Mouse (Mus musculus): Measurements from ENCODE around the gene Cstf3. TPM values are rescaled to one million over a fixed set of nuclear protein-coding genes. Genes with fewer than 3 reads are reported as not detected.
"Not testable (repeated sequence)": the region's sequence is repeated elsewhere in the genome, so short reads cannot be mapped to it uniquely, and the experiment has no call there.

The Cstf3 gene
- polyA plus RNA-seq (2016; fragmentation: Nextera tagmentation; extraction: Ambion mirVana), result 100 and 107 TPM in 2 replicates

DNA sequence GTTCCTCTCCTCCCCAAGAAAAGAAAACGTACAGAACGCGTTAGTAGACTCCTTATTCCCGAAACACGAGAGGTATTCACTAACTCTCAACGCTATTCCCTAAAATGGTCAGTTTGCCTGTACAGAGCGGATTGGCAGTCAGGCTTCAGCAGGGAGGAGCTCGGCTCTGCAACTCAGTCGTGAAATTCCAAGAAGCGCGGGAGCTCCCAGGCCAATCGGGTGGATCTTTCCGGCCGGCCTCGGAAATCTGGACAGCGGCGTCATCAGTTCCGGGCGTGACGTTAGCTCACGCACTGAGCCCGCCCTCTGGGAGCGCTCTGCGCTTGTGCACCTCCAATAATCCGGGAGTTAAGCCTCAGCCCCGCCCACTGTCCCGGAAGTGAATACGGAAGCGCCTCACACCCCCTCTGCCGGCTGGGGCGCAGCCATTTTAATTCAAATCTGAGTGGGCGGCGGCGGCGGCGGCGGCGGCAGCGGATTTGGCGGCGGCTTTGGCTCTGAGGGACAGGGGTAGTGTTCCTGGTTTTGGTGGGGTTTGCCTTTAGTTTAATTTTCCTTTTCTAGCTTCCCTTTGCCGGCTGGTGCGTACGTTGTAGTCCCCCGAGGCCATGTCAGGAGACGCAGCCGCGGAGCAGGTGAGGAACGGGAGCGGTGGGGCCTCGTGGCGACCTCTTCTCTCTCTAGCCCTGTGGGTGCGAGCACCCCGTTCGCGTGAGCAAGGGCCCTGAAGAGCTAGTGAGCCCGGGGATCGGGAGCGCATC is at the start of gene Cstf3:
TSS of gene Cstf3 (plus strand) at position 456 of the 761 bp plus-strand sequence.
- Histone ChIP-seq H3K9me3 (no peaks in the 10 kb centered on the region), H3K27ac (peak within 1 kb of the TSS; percentile 87), H3K4me2 (peak within 1 kb of the TSS; percentile 70), H3K27me3 (no peaks in the 10 kb centered on the region), H3K36me3 (no peaks in the 10 kb centered on the region), H3K4me1 (replicated peaks) (peaks cover 8% of the 10 kb centered on the region), H3K4me3 (replicated peaks) (peak within 1 kb of the TSS; percentile 88), H3K9ac (replicated peaks) (peak within 1 kb of the TSS; percentile 91)
- under 1% methylated on average over 59 of the region's 59 CpGs for WGBS
- ATAC-seq (ENCODE audit: insufficient number of reproducible peaks, insufficient read depth, low FRiP score, low TSS enrichment, low read depth), result peak; percentile 99

DNA sequence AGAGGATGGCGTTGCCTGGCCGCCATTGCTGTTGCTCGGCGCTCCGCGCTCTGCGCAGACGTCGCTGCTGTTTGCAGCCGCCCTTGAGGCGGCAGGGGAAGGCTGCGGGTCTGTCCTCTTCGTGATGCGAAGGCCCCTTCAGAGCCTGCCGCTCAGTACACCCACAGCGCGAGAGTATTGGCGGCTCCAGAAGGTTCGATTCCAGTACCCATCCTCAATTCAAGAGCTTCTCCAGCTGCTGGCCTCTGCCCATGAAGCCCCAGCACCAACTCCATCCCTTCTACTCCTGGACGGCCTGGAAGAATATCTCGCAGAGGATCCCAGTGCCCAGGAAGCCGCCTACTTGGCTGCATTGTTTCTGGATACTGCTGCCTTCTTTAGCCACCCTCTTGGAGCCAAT is 33.6 kb upstream of the Cstf3 start:
- not testable (repeated sequence) for H3K9ac ChIP-seq (replicated peaks); H3K4me1 ChIP-seq (replicated peaks); H3K27me3 ChIP-seq; ATAC-seq (ENCODE audit: insufficient number of reproducible peaks, insufficient read depth, low FRiP score, low TSS enrichment, low read depth); H3K4me3 ChIP-seq (replicated peaks); H3K36me3 ChIP-seq; H3K4me2 ChIP-seq; H3K9me3 ChIP-seq; H3K27ac ChIP-seq
- 90% methylated on average over 22 of the region's 22 CpGs for WGBS

DNA sequence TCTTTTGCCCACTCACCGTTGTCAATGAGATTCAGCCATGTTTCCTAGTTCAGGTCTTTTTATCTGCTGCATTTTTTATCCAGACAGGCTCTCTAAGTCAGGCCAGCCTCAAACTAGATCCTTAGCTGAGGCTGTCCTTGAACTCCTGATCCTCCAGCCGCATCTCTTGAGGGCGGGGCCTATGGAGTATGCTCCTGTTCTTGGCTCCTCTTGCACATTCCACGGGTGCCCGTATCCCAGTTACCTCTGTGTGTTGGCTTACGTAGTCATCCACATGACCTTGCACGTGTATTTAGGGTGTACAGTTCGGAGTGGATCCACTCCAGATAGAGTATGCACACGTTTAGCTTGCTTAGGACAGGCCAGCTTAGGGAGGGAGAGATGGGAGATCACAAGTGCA is 32.6 kb upstream of the Cstf3 start:
- Histone ChIP-seq H3K27ac (no peak overlapping the region), H3K4me1 (replicated peaks) (no peaks in the 10 kb centered on the region), H3K4me3 (replicated peaks) (no peak overlapping the region), H3K27me3 (no peaks in the 10 kb centered on the region), H3K9me3 (no peaks in the 10 kb centered on the region), H3K4me2 (no peak overlapping the region), H3K9ac (replicated peaks) (no peak overlapping the region), H3K36me3 (no peaks in the 10 kb centered on the region)
- WGBS, result 92% methylated on average over 9 of the region's 9 CpGs
- no peak; the same call in 1 of the 2 replicates for ATAC-seq (ENCODE audit: insufficient number of reproducible peaks, insufficient read depth, low FRiP score, low TSS enrichment, low read depth)

DNA sequence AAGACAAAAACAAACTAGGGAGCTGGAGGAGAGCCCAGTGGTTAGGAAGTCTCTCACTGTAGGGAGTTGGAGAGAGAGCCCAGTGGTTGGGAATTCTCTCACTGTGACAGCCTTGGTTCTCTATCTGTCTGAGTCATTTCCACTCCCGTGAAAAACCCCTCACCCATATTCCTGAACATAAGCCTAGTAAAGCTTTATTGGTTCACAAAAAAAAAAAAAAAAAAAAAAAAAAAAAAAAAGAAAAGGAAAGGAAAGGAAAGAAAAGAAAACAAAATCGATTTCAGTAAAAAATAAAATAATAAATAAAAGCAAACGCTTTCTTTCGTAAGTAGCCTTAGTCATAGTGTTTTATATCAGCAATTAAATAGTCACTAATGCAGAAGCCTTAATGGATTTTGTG is 32.0 kb upstream of the Cstf3 start:
- Histone ChIP-seq H3K4me3 (replicated peaks) (no peak overlapping the region), H3K4me1 (replicated peaks) (no peaks in the 10 kb centered on the region), H3K27ac (no peak overlapping the region), H3K4me2 (no peak overlapping the region), H3K27me3 (no peaks in the 10 kb centered on the region), H3K36me3 (no peaks in the 10 kb centered on the region), H3K9me3 (no peaks in the 10 kb centered on the region), H3K9ac (replicated peaks) (no peak overlapping the region)
- 73% methylated on average over 4 of the region's 4 CpGs for WGBS
- ATAC-seq (ENCODE audit: insufficient number of reproducible peaks, insufficient read depth, low FRiP score, low TSS enrichment, low read depth), result no peak

DNA sequence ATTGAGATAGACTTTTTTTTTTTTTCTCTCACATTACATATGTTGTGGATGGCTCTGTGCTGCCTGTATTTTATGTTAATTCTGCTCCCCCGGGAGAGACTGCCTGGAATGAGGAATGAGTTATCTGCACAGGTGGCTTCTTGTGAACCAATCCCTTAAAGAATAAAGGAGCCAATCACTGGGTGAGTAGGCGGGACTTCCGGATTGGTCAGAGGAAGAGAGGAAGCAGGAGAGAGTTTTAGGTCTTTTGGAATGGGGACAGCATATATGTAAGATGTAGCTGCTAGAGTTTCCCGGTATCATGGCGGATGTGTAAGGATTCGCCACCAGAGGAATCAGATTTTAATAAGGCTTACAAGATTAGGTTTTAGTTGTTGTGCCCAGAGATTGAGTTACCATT is 31.4 kb upstream of the Cstf3 start:
- Histone ChIP-seq H3K4me2 (no peak overlapping the region), H3K4me1 (replicated peaks) (no peaks in the 10 kb centered on the region), H3K27ac (no peak overlapping the region), H3K36me3 (no peaks in the 10 kb centered on the region), H3K27me3 (no peaks in the 10 kb centered on the region), H3K9me3 (no peaks in the 10 kb centered on the region), H3K9ac (replicated peaks) (no peak overlapping the region), H3K4me3 (replicated peaks) (no peak overlapping the region)
- WGBS, result 69% methylated on average over 6 of the region's 6 CpGs
- no peak for ATAC-seq (ENCODE audit: insufficient number of reproducible peaks, insufficient read depth, low FRiP score, low TSS enrichment, low read depth)

DNA sequence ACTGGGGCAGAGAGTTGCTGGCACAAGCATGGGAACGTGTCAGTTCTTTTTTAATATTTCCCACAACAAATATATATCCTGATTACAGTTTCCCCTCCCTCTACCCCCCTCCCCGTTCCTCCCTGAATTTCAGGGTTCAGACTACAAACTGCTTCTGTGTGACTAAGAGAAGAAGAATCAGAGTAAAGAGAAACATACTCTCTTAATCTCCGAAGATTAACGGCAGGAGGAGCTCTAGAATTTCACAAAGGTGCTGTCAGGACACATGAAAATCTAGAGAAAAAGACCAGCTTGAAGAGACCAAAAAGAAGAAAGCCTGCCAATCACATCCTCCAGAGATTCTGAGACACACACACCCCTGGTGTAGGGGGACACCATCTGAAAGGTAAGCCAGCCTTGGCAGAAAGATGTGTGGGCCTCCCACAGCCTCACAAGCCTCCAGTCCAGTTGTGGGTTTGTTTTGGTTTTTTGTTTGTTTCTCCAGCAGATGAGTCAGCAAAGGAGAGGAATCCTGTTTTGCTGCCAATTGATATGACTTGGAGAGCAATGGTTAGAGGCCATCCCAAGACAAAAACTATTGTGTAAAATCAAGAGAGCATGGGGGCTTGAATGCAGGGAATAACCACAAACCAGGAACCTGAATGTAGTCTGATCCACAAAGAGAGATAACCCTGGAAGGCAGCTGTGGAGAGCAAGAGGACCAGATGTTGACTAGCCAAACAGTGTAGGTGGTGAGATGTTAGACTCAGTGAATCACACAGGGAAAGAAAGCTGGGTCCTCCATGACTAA is 30.5 kb upstream of the Cstf3 start:
- H3K4me1 ChIP-seq (replicated peaks), result no peaks in the 10 kb centered on the region
- no peaks in the 10 kb centered on the region for H3K27me3 ChIP-seq
- H3K27ac ChIP-seq, result no peak overlapping the region
- no peaks in the 10 kb centered on the region for H3K36me3 ChIP-seq
- H3K4me3 ChIP-seq (replicated peaks), result no peak overlapping the region
- no peak for ATAC-seq (ENCODE audit: insufficient number of reproducible peaks, insufficient read depth, low FRiP score, low TSS enrichment, low read depth)
- no peak overlapping the region for H3K9ac ChIP-seq (replicated peaks)
- H3K4me2 ChIP-seq, result no peak overlapping the region
- WGBS, result 87% methylated on average over 4 of the region's 4 CpGs
- no peaks in the 10 kb centered on the region for H3K9me3 ChIP-seq

DNA sequence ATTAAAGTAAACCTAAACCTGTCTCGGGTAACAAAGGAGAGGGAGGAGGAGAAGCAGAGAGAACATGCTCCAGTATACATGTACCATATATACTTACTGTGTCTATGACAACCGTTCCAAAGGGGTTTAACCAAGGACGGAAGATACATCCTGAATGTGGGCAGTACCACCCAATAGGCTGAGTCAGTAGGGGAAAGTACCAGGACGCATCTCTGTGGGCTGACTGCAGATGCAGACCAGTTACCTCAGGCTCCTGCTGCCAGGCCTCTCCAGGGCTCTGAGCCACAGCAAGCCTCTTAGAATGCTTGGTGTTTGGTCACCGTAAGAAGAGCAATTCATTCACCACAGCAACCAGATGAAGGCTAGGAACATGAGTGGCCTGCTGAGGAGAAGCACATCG is 28.9 kb upstream of the Cstf3 start:
- no peaks in the 10 kb centered on the region for H3K9me3 ChIP-seq
- H3K4me1 ChIP-seq (replicated peaks), result no peaks in the 10 kb centered on the region
- no peaks in the 10 kb centered on the region for H3K36me3 ChIP-seq
- 88% methylated on average over 6 of the region's 6 CpGs for WGBS
- ATAC-seq (ENCODE audit: insufficient number of reproducible peaks, insufficient read depth, low FRiP score, low TSS enrichment, low read depth), result no peak
- no peak overlapping the region for H3K4me3 ChIP-seq (replicated peaks)
- H3K27me3 ChIP-seq, result no peaks in the 10 kb centered on the region
- H3K27ac ChIP-seq, result no peak overlapping the region
- no peak overlapping the region for H3K9ac ChIP-seq (replicated peaks)
- H3K4me2 ChIP-seq, result no peak overlapping the region

DNA sequence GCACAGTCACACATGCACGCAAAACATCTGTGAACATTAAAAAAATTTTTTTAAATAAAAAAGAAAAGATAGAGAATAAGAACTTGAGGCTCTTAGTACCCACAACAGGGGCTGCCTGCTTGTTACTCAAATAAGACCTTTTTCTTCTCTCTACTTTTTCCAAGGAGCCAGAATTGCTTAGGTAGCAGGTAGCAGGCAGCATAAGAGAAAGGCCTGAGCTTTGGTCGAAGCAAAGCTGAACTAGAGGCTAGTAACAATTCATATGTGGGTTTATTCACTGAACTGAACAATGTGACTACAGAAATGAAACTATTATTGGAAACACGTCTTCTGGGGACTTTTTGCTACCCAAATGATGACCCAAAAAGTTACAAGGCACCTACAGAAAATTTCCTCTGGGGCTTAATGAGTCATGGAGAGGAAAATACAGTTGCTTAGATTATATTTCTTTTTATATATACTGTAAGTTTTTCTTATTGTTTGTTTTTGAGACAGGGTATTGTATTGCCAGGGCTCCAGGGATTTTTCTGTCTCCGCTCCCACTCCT is 28.3 kb upstream of the Cstf3 start:
- Histone ChIP-seq H3K4me3 (replicated peaks) (no peak overlapping the region), H3K36me3 (no peaks in the 10 kb centered on the region), H3K9ac (replicated peaks) (no peak overlapping the region), H3K4me2 (no peak overlapping the region), H3K27me3 (no peaks in the 10 kb centered on the region), H3K27ac (no peak overlapping the region), H3K4me1 (replicated peaks) (no peaks in the 10 kb centered on the region), H3K9me3 (no peaks in the 10 kb centered on the region)
- WGBS, result 83% methylated on average over 4 of the region's 4 CpGs
- no peak for ATAC-seq (ENCODE audit: insufficient number of reproducible peaks, insufficient read depth, low FRiP score, low TSS enrichment, low read depth)

DNA sequence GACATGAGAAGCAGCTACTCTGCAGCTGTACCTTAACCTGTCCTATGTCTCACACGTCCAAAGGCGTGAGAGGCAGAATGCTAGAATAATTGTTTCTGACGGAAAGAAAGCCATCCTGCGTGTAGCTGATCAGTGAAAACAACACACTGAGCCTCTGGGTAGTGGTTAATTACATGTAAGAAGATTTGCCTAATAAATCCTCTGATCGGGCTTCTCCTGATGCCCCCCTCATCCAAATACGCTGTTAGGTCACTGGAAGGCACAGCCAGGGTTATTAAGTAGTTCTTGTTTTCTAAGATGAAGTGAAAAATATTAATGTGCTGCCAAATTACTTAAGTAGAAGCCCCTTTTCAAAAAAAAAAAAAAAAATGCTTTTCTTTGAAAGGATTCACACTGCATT is 18.3 kb upstream of the Cstf3 start:
- 0 out of 2 replicates have a peak, but pooled peaks cover 4% of the 10 kb centered on the region for H3K9me3 ChIP-seq
- H3K4me1 ChIP-seq (replicated peaks), result no peaks in the 10 kb centered on the region
- H3K4me2 ChIP-seq, result no peak overlapping the region
- H3K27me3 ChIP-seq, result no peaks in the 10 kb centered on the region
- H3K9ac ChIP-seq (replicated peaks), result no peak overlapping the region
- H3K27ac ChIP-seq, result no peak overlapping the region
- ATAC-seq (ENCODE audit: insufficient number of reproducible peaks, insufficient read depth, low FRiP score, low TSS enrichment, low read depth), result no peak
- 75% methylated on average over 6 of the region's 6 CpGs for WGBS
- H3K36me3 ChIP-seq, result no peaks in the 10 kb centered on the region
- no peak overlapping the region for H3K4me3 ChIP-seq (replicated peaks)

DNA sequence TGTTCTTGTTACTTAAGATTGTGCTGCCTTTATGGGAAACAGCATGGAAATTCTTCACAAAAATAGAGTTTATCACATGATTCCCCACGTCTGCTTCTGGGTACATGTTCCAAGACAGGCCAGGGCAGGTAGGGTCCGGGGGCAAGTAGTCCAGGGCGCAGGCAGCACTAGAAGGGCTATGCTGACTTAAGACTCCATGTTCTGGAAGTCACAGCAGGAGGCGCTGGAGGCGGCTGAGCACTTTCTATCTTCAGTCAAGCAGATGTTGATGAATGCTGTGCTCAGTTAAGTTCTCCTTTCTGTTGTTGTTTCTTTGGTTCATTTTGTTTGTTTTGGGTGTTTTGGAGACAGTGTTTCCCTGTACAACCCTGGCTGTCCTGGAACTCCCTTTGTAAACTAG is 14.1 kb upstream of the Cstf3 start:
- Histone ChIP-seq H3K27me3 (no peaks in the 10 kb centered on the region), H3K4me1 (replicated peaks) (no peaks in the 10 kb centered on the region), H3K36me3 (no peaks in the 10 kb centered on the region), H3K4me3 (replicated peaks) (no peak overlapping the region), H3K27ac (no peak overlapping the region), H3K9ac (replicated peaks) (no peak overlapping the region), H3K9me3 (0 out of 2 replicates have a peak, but pooled peaks cover 4% of the 10 kb centered on the region), H3K4me2 (no peak overlapping the region)
- 76% methylated on average over 5 of the region's 5 CpGs for WGBS
- no peak for ATAC-seq (ENCODE audit: insufficient number of reproducible peaks, insufficient read depth, low FRiP score, low TSS enrichment, low read depth)

DNA sequence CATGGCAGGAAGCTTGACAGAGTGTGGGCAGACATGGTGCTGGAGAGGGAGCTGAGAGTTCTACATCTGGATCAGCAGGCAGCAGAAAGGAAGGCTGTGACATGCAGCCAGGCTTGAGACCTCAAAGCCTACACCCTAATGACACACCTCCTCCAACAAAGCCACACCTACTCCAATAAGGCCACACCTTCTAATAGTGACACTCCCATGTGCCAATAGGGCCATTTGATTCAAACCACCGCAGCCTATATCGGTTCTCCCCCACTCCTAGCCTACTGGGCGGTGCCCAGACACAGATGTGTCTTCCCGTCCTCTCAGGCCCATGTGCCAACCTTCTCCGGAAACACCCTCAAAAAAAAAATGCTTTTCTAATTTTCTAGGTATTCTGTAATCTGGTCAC is 12.3 kb upstream of the Cstf3 start:
- Histone ChIP-seq H3K36me3 (no peaks in the 10 kb centered on the region), H3K27ac (no peak overlapping the region), H3K4me1 (replicated peaks) (no peaks in the 10 kb centered on the region), H3K4me3 (replicated peaks) (no peak overlapping the region), H3K9ac (replicated peaks) (no peak overlapping the region), H3K4me2 (no peak overlapping the region), H3K27me3 (no peaks in the 10 kb centered on the region), H3K9me3 (0 out of 2 replicates have a peak, but pooled peaks cover 4% of the 10 kb centered on the region)
- 0 out of 2 replicates have a peak, but pooled peaks have one; percentile 29 for ATAC-seq (ENCODE audit: insufficient number of reproducible peaks, insufficient read depth, low FRiP score, low TSS enrichment, low read depth)
- WGBS, result 58% methylated on average over 5 of the region's 5 CpGs
